Mouse (Mus musculus): ENCODE measurements around the gene Slc17a1. TPM values are rescaled to one million over a fixed set of nuclear protein-coding genes. Genes with fewer than 3 reads are reported as not detected.

The Slc17a1 gene
- total RNA-seq, 2 experiments from 2014 or later, result not detected

DNA sequence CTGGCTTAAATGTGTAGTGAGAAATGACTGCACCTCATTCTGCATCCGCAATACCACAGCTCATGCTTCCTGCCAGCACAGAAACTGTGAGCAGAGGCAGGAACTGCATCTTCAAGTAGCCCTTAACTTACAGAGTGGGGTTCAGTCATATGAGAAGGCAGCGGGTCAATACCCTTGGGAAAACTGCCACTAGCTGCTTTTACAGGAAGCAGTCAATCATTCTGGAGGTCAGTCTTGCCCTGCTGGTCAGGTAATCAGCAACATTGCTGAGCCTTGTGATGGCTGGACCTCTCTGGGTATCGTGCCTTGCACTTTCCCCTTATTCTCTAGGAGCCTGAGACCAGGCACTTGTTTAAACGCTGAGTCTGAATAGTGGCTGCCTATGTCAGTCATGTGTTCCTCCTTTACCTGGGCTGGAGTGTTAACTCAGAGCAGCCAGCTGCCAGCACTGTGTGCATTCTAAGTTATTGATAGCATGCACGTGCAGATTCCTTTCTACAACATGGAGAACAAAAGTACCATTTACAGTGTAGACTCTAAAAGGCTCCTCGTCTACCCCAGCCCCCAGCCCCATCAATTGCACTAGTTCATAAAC is 21.6 kb downstream of the Slc17a1 start:
- no peak for DNase-seq

DNA sequence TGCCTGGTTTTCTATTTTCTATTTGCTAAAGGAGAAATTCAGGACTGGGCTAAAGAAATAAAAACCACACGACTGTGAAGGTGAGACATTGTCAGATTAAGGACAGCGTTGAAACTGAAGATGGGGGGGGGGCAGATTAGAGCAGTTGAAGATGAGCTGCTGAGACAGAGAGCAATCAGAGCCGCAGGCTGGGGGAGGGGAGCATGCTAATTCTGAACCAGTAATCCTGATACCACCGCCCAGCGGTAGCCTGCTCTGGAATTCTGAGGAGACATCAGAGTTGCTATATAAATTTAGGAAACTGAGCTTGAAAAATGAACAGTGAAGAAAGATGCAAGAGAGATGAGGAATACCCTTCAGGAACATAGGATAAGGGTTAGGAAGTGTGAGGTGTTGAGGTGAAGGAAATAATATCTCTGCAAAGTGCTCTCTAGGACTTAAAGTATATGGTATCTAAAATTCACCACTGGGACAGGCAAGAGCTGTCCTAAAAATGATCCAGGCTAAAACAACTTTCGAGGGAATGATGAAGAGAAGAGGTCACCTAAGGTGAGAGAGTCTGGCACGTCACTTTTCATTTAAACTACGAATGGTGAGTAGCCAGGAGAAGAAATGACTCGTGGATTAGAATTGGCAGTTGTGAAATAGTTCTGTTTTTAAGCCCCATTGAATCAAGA is 25.2 kb downstream of the Slc17a1 start:
- no peak for DNase-seq

- DNase-seq, result no peak
Measured at GRCm38 (mm10) chr13:23893269-23893593, 25.7 kb downstream of the Slc17a1 start.

- DNase-seq, result no peak
Measured at GRCm38 (mm10) chr13:23898242-23898641, 30.7 kb downstream of the Slc17a1 start.

- DNase-seq, result no peak
Measured at GRCm38 (mm10) chr13:23906906-23907305, 39.4 kb downstream of the Slc17a1 start.

DNA sequence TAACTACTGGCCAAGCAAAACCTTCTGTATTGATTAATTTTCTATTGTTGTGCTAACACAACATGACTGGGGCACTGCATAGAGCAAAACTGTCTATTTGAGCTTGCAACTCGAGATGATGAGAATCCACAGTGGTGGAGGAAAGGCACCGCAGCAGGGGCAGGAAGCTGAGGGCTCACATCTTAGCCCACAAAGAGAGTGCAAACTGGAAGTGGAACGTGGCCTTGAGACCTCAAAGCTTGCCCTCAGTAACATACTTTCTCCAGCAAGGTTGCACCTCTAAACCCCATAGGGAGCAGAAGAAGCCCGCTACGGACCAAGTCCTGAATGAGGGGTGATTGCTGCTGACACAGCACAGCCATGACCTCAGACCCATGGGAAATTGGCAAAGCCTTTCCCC is 42.6 kb downstream of the Slc17a1 start:
- no peak for DNase-seq

- no peak for DNase-seq
Measured at GRCm38 (mm10) chr13:23911335-23911734, 43.8 kb downstream of the Slc17a1 start.

DNA sequence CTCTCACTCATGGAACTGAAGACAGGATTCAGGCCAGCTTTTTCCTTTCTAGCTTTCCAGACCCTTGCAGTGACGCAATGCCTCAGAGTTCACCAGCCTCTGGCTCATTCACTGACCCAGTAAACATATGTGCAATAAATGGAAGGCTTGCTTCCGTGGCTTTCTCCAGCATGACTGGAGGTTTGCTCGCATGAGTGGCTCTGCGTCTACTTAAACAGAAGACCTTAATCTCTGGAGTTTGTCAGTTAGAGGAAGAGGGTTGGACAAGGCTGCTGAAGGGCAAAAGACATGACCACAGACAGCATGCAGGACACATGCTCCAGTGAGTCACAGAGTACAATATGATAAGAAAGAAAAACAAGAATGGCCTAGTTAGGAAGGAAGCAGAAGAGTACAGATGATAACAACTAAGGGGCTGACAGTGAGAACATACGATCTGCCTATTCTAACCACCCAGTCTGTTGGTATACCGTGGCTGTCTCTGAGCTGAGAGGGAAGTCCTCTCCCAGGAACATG is 46.3 kb downstream of the Slc17a1 start:
- no peak for DNase-seq

GRCm38 (mm10) chr13:23914376-23915167 is 47.0 kb downstream of the Slc17a1 start, which contains the start of gene Slc17a4:
Gene Slc17a4 (minus strand): TSS chr13:23915009.
- no peak for DNase-seq

GRCm38 (mm10) chr13:23916132-23916531 is 48.6 kb downstream of the Slc17a1 start:
- DNase-seq, result peak; percentile 5

- no peak for DNase-seq
Measured at GRCm38 (mm10) chr13:23917674-23918073, 50.1 kb downstream of the Slc17a1 start.

GRCm38 (mm10) chr13:23925792-23926191 is 58.2 kb downstream of the Slc17a1 start:
- no peak for DNase-seq

- no peak for DNase-seq
Measured at GRCm38 (mm10) chr13:23928637-23929036, 61.1 kb downstream of the Slc17a1 start.

DNA sequence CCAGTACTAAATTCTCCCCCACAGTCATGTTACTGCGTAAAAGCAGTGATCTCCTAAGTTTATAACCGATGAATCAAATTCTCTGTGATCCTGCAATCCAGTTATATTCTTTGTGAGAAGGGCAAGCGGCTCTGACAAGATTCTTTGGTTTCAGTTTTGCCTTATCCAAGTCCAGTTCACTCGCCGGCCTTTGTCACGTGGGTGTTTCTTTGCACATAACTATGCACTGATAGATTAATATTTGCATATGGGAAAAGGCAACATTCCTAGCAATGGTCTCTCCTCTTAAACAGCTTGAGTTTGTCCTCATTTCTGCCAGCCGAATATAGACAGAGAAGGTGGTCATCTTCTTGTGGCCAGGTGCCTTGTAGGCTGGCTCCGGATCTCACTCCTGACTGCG is 62.9 kb downstream of the Slc17a1 start:
- DNase-seq, result no peak

DNA sequence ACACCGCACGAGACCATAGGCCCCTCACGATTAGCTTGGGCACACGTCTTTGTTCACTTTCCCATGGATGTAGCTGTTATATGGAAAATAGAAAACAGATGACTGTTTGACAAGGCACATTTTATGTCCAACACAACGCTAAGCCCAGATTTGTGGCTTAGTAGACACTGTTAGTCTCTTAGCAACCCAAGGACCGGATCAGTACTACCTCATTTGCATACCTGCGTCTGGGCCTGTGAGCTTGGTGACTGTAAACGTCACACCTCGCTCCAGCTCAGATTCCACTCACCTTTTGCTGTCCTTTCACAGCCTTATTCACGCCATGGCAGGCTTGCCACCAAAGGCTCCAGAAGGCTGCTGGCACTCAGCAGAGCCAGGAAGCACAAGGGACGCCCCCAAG is 63.4 kb downstream of the Slc17a1 start:
- DNase-seq, result no peak

- no peak for DNase-seq
Measured at GRCm38 (mm10) chr13:23933421-23934210, 66.1 kb downstream of the Slc17a1 start, which contains the start of gene Hist1h2ba. Gene Hist1h2ba (minus strand): TSS chr13:23934156.

DNA sequence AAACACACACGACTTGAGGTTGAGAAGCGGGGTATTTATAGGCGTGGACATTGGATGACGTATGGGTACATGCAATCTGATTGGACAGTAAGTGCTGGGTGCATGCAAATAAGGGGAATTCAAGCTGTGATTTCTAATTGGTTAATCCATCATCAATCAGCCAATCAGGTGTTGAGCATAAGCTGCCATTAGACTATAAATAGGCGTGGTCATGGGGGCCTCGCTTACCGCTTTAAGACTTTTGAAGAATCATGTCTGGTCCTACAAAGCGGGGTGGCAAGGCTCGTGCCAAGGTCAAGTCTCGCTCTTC is 66.6 kb downstream of the Slc17a1 start, which contains the start of gene Hist1h2aa:
Gene Hist1h2aa, plus strand, starts transcription at position 252 of the 310 bp plus-strand sequence.
- DNase-seq, result no peak

- DNase-seq, result no peak
Measured at GRCm38 (mm10) chr13:23938699-23939098, 71.1 kb downstream of the Slc17a1 start.

- DNase-seq, result no peak
Measured at GRCm38 (mm10) chr13:23940291-23940690, 72.7 kb downstream of the Slc17a1 start.

GRCm38 (mm10) chr13:23942861-23943260 is 75.3 kb downstream of the Slc17a1 start:
- no peak for DNase-seq
